Comparison of ENCODE assay signal across 22 mouse cellular contexts in genomic region chr3:117116210-117116609, GRCm38 (mm10).
A peak's percentile ranks its signal among the peaks of the same experiment; 100 is the strongest.
DNase-seq lines count a peak whose midpoint lies in the region; ATAC-seq and TF ChIP-seq lines count a peak whose summit lies in the region.
"Had no signal": no experiment of that assay in that cellular context is flagged by ENCODE, and none has a peak within 500 bp of the region (broad histone marks: within the 10 kb centered on the region; RNA-seq: fewer than 3 reads in every experiment).

No protein-coding gene starts in this region.

- no peak overlapping the region for H3K27ac ChIP-seq in thymus, adult 2 months (ENCODE audit: control insufficient read depth, insufficient read depth, low read length)

- H3K36me3 ChIP-seq in thymus, adult 2 months (ENCODE audit: control insufficient read depth, insufficient read depth, low read length): no peaks in the 10 kb centered on the region
- H3K36me3 ChIP-seq: G1E had no signal

- no peak overlapping the region for H3K4me3 ChIP-seq in thymus, adult 2 months (ENCODE audit: control insufficient read depth, insufficient read depth, low read length)
- no peak overlapping the region for H3K4me3 ChIP-seq in lung, adult 2 months (replicated peaks; ENCODE audit: extremely low read depth, low read depth, low read length)

- no peak for TF ChIP-seq CTCF in thymus, adult 2 months (IDR thresholded peaks at IDR 0.05; ENCODE audit: borderline replicate concordance, control insufficient read depth, extremely low read depth, insufficient read depth, low read length, poor library complexity)
- no peak for TF ChIP-seq CTCF in lung, adult 2 months (IDR thresholded peaks at IDR 0.05; ENCODE audit: insufficient read depth, low read length)

- 90% methylated on average over 2 of the region's 2 CpGs for WGBS in thymus, adult 2 months
- WGBS in lung, adult 2 months: 83% methylated on average over 2 of the region's 2 CpGs

- TF ChIP-seq POLR2A in thymus, adult 2 months (IDR thresholded peaks at IDR 0.05; ENCODE audit: control insufficient read depth, extremely low read depth, insufficient read depth, low read length, poor library complexity): no peak
- TF ChIP-seq POLR2A in lung, adult 2 months (IDR thresholded peaks at IDR 0.05; ENCODE audit: borderline replicate concordance, extremely low read depth, low read depth, low read length): no peak

- ATAC-seq in common myeloid progenitor, adult 5-6 weeks (replicated peaks; ENCODE audit: low read depth, poor library complexity, severe bottlenecking): peak; percentile 38
- peak; percentile 91 for ATAC-seq in granulocyte monocyte progenitor cell, adult 5-6 weeks (replicated peaks; ENCODE audit: poor library complexity, severe bottlenecking)
- ATAC-seq in megakaryocyte, adult 5-6 weeks (ENCODE audit: poor library complexity, severe bottlenecking): peak; percentile 67
- peak; percentile 59 for ATAC-seq in megakaryocyte progenitor cell, adult 5-6 weeks (replicated peaks; ENCODE audit: poor library complexity)
- ATAC-seq: activated CD4-positive, CD25-positive, alpha-beta regulatory T cell, adult 4 months; CD4-positive, CD25-positive, alpha-beta regulatory T cell, adult 4 months; Patski had no signal

- no peaks in the 10 kb centered on the region for H3K4me1 ChIP-seq in thymus, adult 2 months (replicated peaks; ENCODE audit: control insufficient read depth, insufficient read depth, low read length)
- no peaks in the 10 kb centered on the region for H3K4me1 ChIP-seq in lung, adult 2 months (ENCODE audit: control insufficient read depth, insufficient read depth, low read length)

- no peak for DNase-seq in thymus, adult 2 months
- DNase-seq in ovary, adult 18-20 months (ENCODE audit: low spot score): no peak
- no peak for DNase-seq in thymus, postnatal 25 days
- no peak for DNase-seq in lung, adult 2 months
- DNase-seq: adrenal gland, adult 2 months; adrenal gland, adult 8-10 months; adrenal gland, postnatal 10 days; adrenal gland, postnatal 14 days; adrenal gland, postnatal 25 days; adrenal gland, postnatal 36 days; B cell, adult 2 months; cerebellum, adult 11 months; cerebellum, adult 11-12 months had no signal

- H3K27me3 ChIP-seq in thymus, adult 2 months (ENCODE audit: control insufficient read depth, insufficient read depth, low read length): no peaks in the 10 kb centered on the region
- H3K27me3 ChIP-seq: CH12.LX, Patski had no signal

Comparison
In these comparisons a context has a peak if more than half of its experiments do, and no peak if none do; other contexts are left out.
1. ATAC-seq: peak in every context shown above with its lines; median percentile 91 in granulocyte monocyte progenitor cell, adult 5-6 weeks; 67 in megakaryocyte, adult 5-6 weeks; 59 in megakaryocyte progenitor cell, adult 5-6 weeks; 38 in common myeloid progenitor, adult 5-6 weeks.